Mouse (Mus musculus) liver, embryonic 16.5 days (tissue): ENCODE results near the gene Tmco4. TPM values are rescaled to one million over a fixed set of nuclear protein-coding genes. Genes with fewer than 3 reads are reported as not detected.

Experiments used
- ATAC-seq: fragments of 200-750 bp; cut with Nextera tagmentation; 2 replicates; pipeline ENCODE4 v1.8.0; 2017; ENCODE audit warnings: low read depth, mild to moderate bottlenecking, moderate number of reproducible peaks, moderate library complexity
- H3K27ac ChIP-seq: fragments of 300-500 bp; sonication (generic); 2 replicates; pipeline ENCODE4 v1.5.1; 2014; ENCODE audit warnings: mild to moderate bottlenecking, low read length
- H3K27me3 ChIP-seq: fragments of 300-500 bp; sonication (generic); 2 replicates; pipeline ENCODE4 v1.6.1; 2014; ENCODE audit warnings: low read depth, low read length, mixed read lengths; ENCODE audit not compliant: control insufficient read depth, insufficient read depth
- H3K36me3 ChIP-seq: fragments of 300-500 bp; sonication (generic); 2 replicates; pipeline ENCODE4 v1.6.1; 2014; ENCODE audit warnings: mild to moderate bottlenecking; ENCODE audit not compliant: control insufficient read depth, insufficient read depth
- H3K4me1 ChIP-seq: fragments of 300-500 bp; sonication (generic); 2 replicates; pipeline ENCODE4 v1.6.1; 2014; ENCODE audit warnings: low read depth, low read length, mixed read lengths; ENCODE audit not compliant: control insufficient read depth
- H3K4me2 ChIP-seq: fragments of 300-500 bp; sonication (generic); 2 replicates; pipeline ENCODE4 v1.6.1; 2014; ENCODE audit warnings: low read depth, low read length, mixed read lengths
- H3K4me3 ChIP-seq: fragments of 300-500 bp; sonication (generic); 2 replicates; pipeline ENCODE4 v1.5.1; 2014; ENCODE audit warnings: low read depth, mild to moderate bottlenecking, low read length
- H3K9ac ChIP-seq: fragments of 300-500 bp; sonication (generic); 2 replicates; pipeline ENCODE4 v1.6.1; 2014; ENCODE audit warnings: low read depth, low read length
- H3K9me3 ChIP-seq: fragments of 300-500 bp; sonication (generic); replicated peaks from 2 replicates; pipeline ENCODE4 v1.6.1; 2016; ENCODE audit warnings: low read length; ENCODE audit not compliant: control insufficient read depth
- WGBS: fragments of 180-500 bp; shearing (Covaris S2); extraction: QIAGEN DNeasy Blood & Tissue Kit; methylation state at CpG from one replicate; pipeline ENCODE4 v1.1.7; 2014; ENCODE audit not compliant: insufficient replicate concordance; 5-methylcytosine and 5-hydroxymethylcytosine counted together
- polyA plus RNA-seq: library from polyadenylated mRNA; unstranded; fragments of >200 nt; fragmentation: Nextera tagmentation; extraction: Ambion mirVana; gene quantifications from 2 replicates; pipeline ENCODE4 v1.2.1, GENCODE M21; 2015

The Tmco4 gene
- polyA plus RNA-seq, 1 experiment from 2014 or later: 4.0 TPM

DNA sequence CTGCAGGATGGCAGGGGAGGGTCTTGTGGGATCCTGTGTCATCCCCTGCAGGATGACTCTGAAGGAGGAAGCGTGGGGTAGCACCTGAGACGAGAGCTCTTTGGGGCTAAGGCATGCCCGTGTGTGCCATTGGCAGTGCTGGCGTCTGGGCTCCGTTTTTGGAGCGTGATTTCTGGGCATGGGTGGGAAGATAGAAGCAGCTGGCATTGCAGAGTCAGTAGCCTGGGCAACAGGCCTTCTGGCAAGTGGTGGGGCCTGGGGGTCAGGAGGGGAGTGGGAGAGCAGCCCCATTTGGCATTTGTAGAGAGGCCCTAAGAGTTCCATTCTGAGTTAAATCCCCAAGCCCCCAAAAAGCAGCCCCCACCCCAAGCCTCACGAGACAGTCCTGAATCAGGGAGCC, 80.1 kb downstream of the Tmco4 start:
- WGBS: 64% methylated on average over 7 of the region's 7 CpGs
- Histone ChIP-seq H3K27ac (no peak overlapping the region), H3K27me3 (no peaks in the 10 kb centered on the region), H3K9me3 (no peaks in the 10 kb centered on the region), H3K4me1 (no peaks in the 10 kb centered on the region), H3K4me3 (no peak overlapping the region), H3K4me2 (no peak overlapping the region), H3K36me3 (no peaks in the 10 kb centered on the region), H3K9ac (no peak overlapping the region)
- no peak for ATAC-seq

DNA sequence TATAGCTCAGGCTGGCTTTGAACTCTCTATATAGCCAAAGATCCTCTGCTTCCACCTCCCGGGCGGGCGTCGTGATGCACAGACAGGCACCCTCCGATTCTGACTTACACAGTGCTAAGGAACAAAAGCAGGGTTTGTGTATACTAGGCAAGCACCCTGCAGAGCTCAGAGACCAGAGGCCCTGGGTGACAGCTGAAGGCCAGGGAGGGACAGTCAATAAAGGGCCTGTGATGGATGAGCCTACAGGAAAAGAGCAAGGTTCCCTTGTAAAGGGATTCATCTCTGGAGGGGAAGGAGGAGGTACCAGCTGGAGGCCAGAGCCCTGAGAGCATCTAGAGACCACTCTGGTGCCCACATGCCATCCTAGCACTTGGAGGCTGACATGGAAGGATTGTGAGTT, 80.7 kb downstream of the Tmco4 start:
- Histone ChIP-seq H3K36me3 (no peaks in the 10 kb centered on the region), H3K4me3 (no peak overlapping the region), H3K4me2 (no peak overlapping the region), H3K9ac (no peak overlapping the region), H3K27me3 (no peaks in the 10 kb centered on the region), H3K4me1 (no peaks in the 10 kb centered on the region), H3K27ac (no peak overlapping the region), H3K9me3 (no peaks in the 10 kb centered on the region)
- ATAC-seq: no peak
- WGBS: 53% methylated on average over 5 of the region's 5 CpGs

DNA sequence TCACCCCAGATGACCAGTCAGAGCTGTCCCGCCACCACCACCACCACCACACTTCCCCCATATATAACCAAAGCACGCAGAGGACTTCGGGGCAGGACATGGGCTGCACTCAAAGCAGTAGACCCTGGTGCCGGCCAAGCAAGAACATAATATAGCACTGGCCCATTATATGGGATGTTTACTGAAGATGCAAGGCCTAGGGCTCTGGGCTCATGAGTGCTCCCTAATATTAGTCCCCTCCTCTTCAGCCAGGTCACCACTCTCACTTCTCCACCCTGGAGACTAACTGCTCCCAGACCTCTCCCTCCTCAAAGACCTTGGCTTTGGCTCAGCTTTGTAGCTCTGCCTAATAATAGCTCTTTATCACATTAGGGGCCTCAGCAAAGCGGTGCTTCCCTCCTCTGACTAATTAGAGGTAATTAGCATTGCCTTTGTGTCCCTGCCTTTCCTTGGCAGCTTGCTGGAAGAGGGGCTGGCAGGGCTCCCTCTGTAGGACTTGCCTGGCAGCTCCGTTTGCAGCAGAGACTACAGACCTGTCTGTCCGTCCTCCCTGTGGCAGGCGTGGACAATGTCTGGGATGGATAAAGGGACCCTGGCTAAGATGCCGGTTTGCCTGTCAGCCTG, 81.7 kb downstream of the Tmco4 start:
- WGBS: 49% methylated on average over 9 of the region's 9 CpGs
- H3K4me1 ChIP-seq: no peaks in the 10 kb centered on the region
- no peak for ATAC-seq
- H3K36me3 ChIP-seq: no peaks in the 10 kb centered on the region
- H3K4me2 ChIP-seq: no peak overlapping the region
- no peak overlapping the region for H3K9ac ChIP-seq
- H3K4me3 ChIP-seq: no peak overlapping the region
- H3K27ac ChIP-seq: no peak overlapping the region
- no peaks in the 10 kb centered on the region for H3K9me3 ChIP-seq
- H3K27me3 ChIP-seq: no peaks in the 10 kb centered on the region

DNA sequence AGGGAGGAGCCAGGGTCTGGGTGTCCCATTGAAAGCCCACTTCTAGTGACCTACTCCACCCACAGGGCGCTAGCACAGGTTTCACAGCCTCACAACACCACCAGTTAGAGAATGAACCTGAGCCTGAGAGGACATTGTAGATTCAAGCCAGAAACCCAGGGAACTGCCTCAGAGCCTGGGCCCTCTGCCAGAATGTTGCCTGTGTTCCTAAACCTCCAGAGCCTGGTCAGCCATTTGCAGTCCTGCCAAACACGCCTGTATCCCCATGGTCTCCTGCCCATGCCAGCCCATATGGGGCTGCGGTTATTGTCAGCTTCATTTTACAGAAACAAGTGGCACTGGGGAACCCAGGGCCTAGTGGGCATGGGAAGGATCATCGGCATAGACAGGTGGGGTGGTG, 82.6 kb downstream of the Tmco4 start:
- ATAC-seq: no peak
- WGBS: 58% methylated on average over 4 of the region's 4 CpGs
- no peaks in the 10 kb centered on the region for H3K9me3 ChIP-seq
- no peak overlapping the region for H3K4me2 ChIP-seq
- no peak overlapping the region for H3K27ac ChIP-seq
- H3K27me3 ChIP-seq: no peaks in the 10 kb centered on the region
- H3K4me3 ChIP-seq: no peak overlapping the region
- H3K9ac ChIP-seq: no peak overlapping the region
- no peaks in the 10 kb centered on the region for H3K36me3 ChIP-seq
- no peaks in the 10 kb centered on the region for H3K4me1 ChIP-seq

DNA sequence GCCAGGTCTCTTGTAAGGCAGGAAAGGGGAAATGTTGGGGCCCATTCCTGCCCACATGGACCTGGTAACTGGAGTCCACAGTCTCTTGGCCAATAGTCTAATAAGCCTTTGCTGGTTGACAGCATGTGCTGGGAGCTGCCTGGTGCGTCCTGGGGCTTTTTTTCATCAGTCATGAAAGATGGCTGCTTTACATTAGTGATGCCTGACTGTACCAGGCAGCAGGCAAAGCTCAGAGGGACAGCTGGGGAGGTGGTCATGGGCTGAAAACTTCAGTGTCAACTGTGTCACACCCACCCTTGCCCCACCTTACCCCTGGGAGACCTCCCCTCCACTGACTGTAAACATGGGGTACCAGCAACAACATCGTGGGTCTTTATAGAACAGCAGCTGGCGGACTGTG, 83.1 kb downstream of the Tmco4 start:
- H3K36me3 ChIP-seq: no peaks in the 10 kb centered on the region
- ATAC-seq: no peak
- no peak overlapping the region for H3K4me3 ChIP-seq
- H3K9me3 ChIP-seq: no peaks in the 10 kb centered on the region
- H3K4me2 ChIP-seq: no peak overlapping the region
- no peak overlapping the region for H3K27ac ChIP-seq
- no peaks in the 10 kb centered on the region for H3K27me3 ChIP-seq
- WGBS: 48% methylated on average over 3 of the region's 3 CpGs
- no peak overlapping the region for H3K9ac ChIP-seq
- no peaks in the 10 kb centered on the region for H3K4me1 ChIP-seq

DNA sequence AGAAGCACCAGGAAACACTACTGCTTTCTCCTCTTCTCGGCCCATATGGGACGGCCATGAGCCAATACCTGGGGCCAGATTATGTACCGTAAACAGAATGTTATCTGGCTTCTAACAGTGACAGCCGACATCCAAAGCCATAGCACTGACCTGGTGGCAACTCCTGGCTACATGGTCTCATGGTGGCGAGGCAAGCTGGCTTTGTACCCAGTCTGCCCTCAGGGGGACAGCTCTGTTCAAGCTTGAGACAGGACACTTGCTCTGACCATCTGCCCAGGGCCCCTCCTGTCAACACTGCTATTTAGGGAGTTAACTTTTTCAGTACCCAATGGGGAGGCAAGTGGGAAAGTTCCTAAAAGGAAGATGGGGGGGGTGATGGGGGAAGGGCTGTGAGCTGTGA, 84.6 kb downstream of the Tmco4 start:
- no peak overlapping the region for H3K4me2 ChIP-seq
- no peak for ATAC-seq
- no peak overlapping the region for H3K27ac ChIP-seq
- 53% methylated on average over 5 of the region's 5 CpGs for WGBS
- no peaks in the 10 kb centered on the region for H3K27me3 ChIP-seq
- H3K36me3 ChIP-seq: no peaks in the 10 kb centered on the region
- no peak overlapping the region for H3K4me3 ChIP-seq
- no peak overlapping the region for H3K9ac ChIP-seq
- no peaks in the 10 kb centered on the region for H3K9me3 ChIP-seq
- H3K4me1 ChIP-seq: no peaks in the 10 kb centered on the region

DNA sequence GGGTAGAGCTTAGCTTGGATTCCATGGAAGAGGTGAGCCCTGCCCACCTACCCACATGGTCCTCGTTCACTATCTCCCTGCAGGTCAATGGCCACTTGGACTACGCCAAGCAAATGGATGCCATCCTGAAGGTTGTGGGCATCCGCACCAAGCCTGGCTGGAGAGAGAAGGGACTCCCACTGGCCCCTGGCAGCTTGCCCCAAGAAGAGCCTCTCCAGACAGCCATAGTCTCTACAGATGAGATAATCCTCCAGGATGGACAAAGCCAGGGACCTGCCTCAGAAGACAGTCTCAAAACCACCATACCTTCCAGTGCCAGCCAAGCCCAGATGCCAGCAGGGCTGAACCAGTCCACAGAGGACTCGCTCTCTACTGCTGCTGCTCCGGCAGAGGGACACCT, 85.3 kb downstream of the Tmco4 start:
- Histone ChIP-seq H3K9me3 (no peaks in the 10 kb centered on the region), H3K4me1 (no peaks in the 10 kb centered on the region), H3K4me3 (no peak overlapping the region), H3K36me3 (no peaks in the 10 kb centered on the region), H3K9ac (no peak overlapping the region), H3K4me2 (no peak overlapping the region), H3K27ac (no peak overlapping the region), H3K27me3 (no peaks in the 10 kb centered on the region)
- 65% methylated on average over 5 of the region's 5 CpGs for WGBS
- ATAC-seq: no peak

DNA sequence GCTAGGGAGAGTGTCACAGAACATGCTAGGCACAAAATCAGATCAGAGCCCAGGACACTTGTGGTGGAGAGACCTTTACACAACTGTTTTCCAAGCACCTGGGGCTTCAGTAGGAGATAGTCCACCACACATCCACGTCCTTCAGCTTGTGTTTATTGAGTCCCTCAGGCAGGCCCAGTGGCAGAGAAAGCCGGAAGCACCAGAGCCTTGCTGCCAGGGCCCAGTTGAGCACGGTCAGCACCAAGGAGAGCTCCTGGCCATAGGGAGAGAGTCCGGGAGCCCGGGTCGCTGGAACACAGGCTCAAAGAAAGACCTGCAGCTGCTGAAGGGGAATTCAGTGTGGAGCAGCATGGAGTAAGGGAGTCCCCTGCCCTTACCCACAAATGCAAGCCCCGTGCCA, 86.9 kb downstream of the Tmco4 start:
- Histone ChIP-seq H3K27me3 (no peaks in the 10 kb centered on the region), H3K4me2 (no peak overlapping the region), H3K9ac (no peak overlapping the region), H3K9me3 (no peaks in the 10 kb centered on the region), H3K27ac (no peak overlapping the region), H3K4me1 (no peaks in the 10 kb centered on the region), H3K36me3 (no peaks in the 10 kb centered on the region), H3K4me3 (no peak overlapping the region)
- WGBS: 9% methylated on average over 7 of the region's 7 CpGs
- ATAC-seq: no peak

DNA sequence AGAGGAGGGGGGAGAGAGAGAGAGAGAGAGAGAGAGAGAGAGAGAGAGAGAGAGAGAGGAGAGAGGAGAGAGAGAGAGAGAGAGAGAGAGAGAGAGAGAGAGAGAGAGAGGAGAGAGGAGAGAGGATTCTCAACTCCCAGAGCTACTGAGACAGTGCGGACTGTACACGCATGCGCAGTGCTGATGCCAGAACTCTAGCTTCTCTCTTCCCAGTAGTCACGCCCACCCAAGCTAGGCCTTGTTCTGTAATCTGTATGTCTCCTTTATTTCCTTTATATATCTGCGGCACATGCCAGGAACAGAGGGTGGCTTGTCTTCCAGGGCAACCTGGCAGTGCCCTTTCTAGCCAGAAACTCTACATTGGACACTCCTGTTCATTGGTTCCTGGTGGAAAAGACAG, 92.1 kb downstream of the Tmco4 start:
- H3K4me3 ChIP-seq: no peak overlapping the region
- 81% methylated on average over 5 of the region's 5 CpGs for WGBS
- H3K4me1 ChIP-seq: no peaks in the 10 kb centered on the region
- no peaks in the 10 kb centered on the region for H3K9me3 ChIP-seq
- H3K27me3 ChIP-seq: no peaks in the 10 kb centered on the region
- H3K27ac ChIP-seq: no peak overlapping the region
- H3K4me2 ChIP-seq: no peak overlapping the region
- no peaks in the 10 kb centered on the region for H3K36me3 ChIP-seq
- no peak overlapping the region for H3K9ac ChIP-seq
- no peak for ATAC-seq
